ENCODE assay signal across 7 mouse cellular contexts in genomic region chr1:173959998-173960397, GRCm38 (mm10). TPM values are rescaled to one million over a fixed set of nuclear protein-coding genes. Genes with fewer than 3 reads are reported as not detected.
"Had no signal": no experiment of that assay in that cellular context is flagged by ENCODE, and none has a peak within 500 bp of the region (broad histone marks: within the 10 kb centered on the region; RNA-seq: fewer than 3 reads in every experiment).

No protein-coding gene starts in this region.

RNA-seq across cellular contexts. Expression of gene Ifi202b, which starts 22.5 kb away (rescaled TPM):
- polyA plus RNA-seq: neural tube, embryonic 12.5 days; neural tube, embryonic 13.5 days; neural tube, embryonic 14.5 days; neural tube, embryonic 15.5 days; spleen, adult 2 months; testis, adult 2 months; urinary bladder, adult 2 months had no signal

RNA-seq across cellular contexts. Expression of gene Ifi211, which starts 47.2 kb away (rescaled TPM):
- polyA plus RNA-seq: neural tube, embryonic 14.5 days; testis, adult 2 months had no signal
